Mouse (Mus musculus): ENCODE data around the gene Mindy4b-ps. TPM values are rescaled to one million over a fixed set of nuclear protein-coding genes. Genes with fewer than 3 reads are reported as not detected.
A peak's percentile ranks its signal among the peaks of the same experiment; 100 is the strongest.

The Mindy4b-ps gene
- total and polyA plus RNA-seq, 2 experiments from 2014 or later = 0.05 to 0.15 TPM

- no peak overlapping the region for H3K9ac ChIP-seq
- TF ChIP-seq CTCF (IDR thresholded peaks at IDR 0.05; ENCODE audit: low read depth) = no peak
- no peak overlapping the region for H3K27ac ChIP-seq (ENCODE audit: low read depth, low read length)
- H3K4me1 ChIP-seq (ENCODE audit: insufficient read depth) = no peaks in the 10 kb centered on the region
- no peaks in the 10 kb centered on the region for H3K27me3 ChIP-seq (ENCODE audit: insufficient read depth, low read length)
- no peak overlapping the region for H3K4me3 ChIP-seq (ENCODE audit: low read depth, low read length)
- ATAC-seq (no peak), DNase-seq (no peak)
- H3K4me2 ChIP-seq (ENCODE audit: low read depth) = no peak overlapping the region
- no peaks in the 10 kb centered on the region for H3K9me3 ChIP-seq (ENCODE audit: low read length)
- WGBS = 88% methylated on average over 5 of the region's 5 CpGs
- H3K36me3 ChIP-seq (ENCODE audit: insufficient read depth) = no peaks in the 10 kb centered on the region
Observed at GRCm38 (mm10) chr3:58831586-58831985, 9.5 kb upstream of the Mindy4b-ps start.

GRCm38 (mm10) chr3:58829926-58830325 is 7.8 kb upstream of the Mindy4b-ps start:
- Histone ChIP-seq H3K9me3 (ENCODE audit: low read length) (no peaks in the 10 kb centered on the region), H3K4me1 (ENCODE audit: insufficient read depth) (no peaks in the 10 kb centered on the region), H3K9ac (no peak overlapping the region), H3K27ac (ENCODE audit: low read depth, low read length) (no peak overlapping the region), H3K4me3 (ENCODE audit: low read depth, low read length) (no peak overlapping the region), H3K4me2 (ENCODE audit: low read depth) (no peak overlapping the region), H3K27me3 (ENCODE audit: insufficient read depth, low read length) (no peaks in the 10 kb centered on the region), H3K36me3 (ENCODE audit: insufficient read depth) (no peaks in the 10 kb centered on the region)
- no peak for TF ChIP-seq CTCF (IDR thresholded peaks at IDR 0.05; ENCODE audit: low read depth)
- WGBS = 94% methylated on average over 1 of the region's 1 CpGs
- DNase-seq (no peak), ATAC-seq (no peak)

GRCm38 (mm10) chr3:58828366-58829153 is 6.4 kb upstream of the Mindy4b-ps start:
- Histone ChIP-seq H3K9me3 (ENCODE audit: low read length) (no peaks in the 10 kb centered on the region), H3K9ac (no peak overlapping the region), H3K4me2 (ENCODE audit: low read depth) (no peak overlapping the region), H3K27me3 (ENCODE audit: insufficient read depth, low read length) (no peaks in the 10 kb centered on the region), H3K27ac (ENCODE audit: low read depth, low read length) (no peak overlapping the region), H3K4me3 (ENCODE audit: low read depth, low read length) (no peak overlapping the region), H3K4me1 (ENCODE audit: insufficient read depth) (no peaks in the 10 kb centered on the region), H3K36me3 (ENCODE audit: insufficient read depth) (no peaks in the 10 kb centered on the region)
- DNase-seq (no peak), ATAC-seq (no peak)
- WGBS = 85% methylated on average over 14 of the region's 14 CpGs
- no peak for TF ChIP-seq CTCF (IDR thresholded peaks at IDR 0.05; ENCODE audit: low read depth)

GRCm38 (mm10) chr3:58826266-58826665 is 4.2 kb upstream of the Mindy4b-ps start:
- H3K27me3 ChIP-seq (ENCODE audit: insufficient read depth, low read length) = no peaks in the 10 kb centered on the region
- H3K4me2 ChIP-seq (ENCODE audit: low read depth) = no peak overlapping the region
- H3K27ac ChIP-seq (ENCODE audit: low read depth, low read length) = no peak overlapping the region
- ATAC-seq = 0 out of 2 replicates have a peak, but pooled peaks have one; percentile 20
- no peaks in the 10 kb centered on the region for H3K4me1 ChIP-seq (ENCODE audit: insufficient read depth)
- H3K9ac ChIP-seq = no peak overlapping the region
- no peaks in the 10 kb centered on the region for H3K36me3 ChIP-seq (ENCODE audit: insufficient read depth)
- H3K9me3 ChIP-seq (ENCODE audit: low read length) = no peaks in the 10 kb centered on the region
- TF ChIP-seq CTCF (IDR thresholded peaks at IDR 0.05; ENCODE audit: low read depth) = no peak
- 16% methylated on average over 4 of the region's 4 CpGs for WGBS
- DNase-seq = no peak
- H3K4me3 ChIP-seq (ENCODE audit: low read depth, low read length) = no peak overlapping the region

- no peak overlapping the region for H3K4me2 ChIP-seq (ENCODE audit: low read depth)
- H3K36me3 ChIP-seq (ENCODE audit: insufficient read depth) = no peaks in the 10 kb centered on the region
- 27% methylated on average over 6 of the region's 6 CpGs for WGBS
- H3K27me3 ChIP-seq (ENCODE audit: insufficient read depth, low read length) = no peaks in the 10 kb centered on the region
- no peaks in the 10 kb centered on the region for H3K4me1 ChIP-seq (ENCODE audit: insufficient read depth)
- no peak for TF ChIP-seq CTCF (IDR thresholded peaks at IDR 0.05; ENCODE audit: low read depth)
- ATAC-seq (no peak), DNase-seq (peak; percentile 11)
- no peak overlapping the region for H3K9ac ChIP-seq
- H3K9me3 ChIP-seq (ENCODE audit: low read length) = no peaks in the 10 kb centered on the region
- no peak overlapping the region for H3K27ac ChIP-seq (ENCODE audit: low read depth, low read length)
- no peak overlapping the region for H3K4me3 ChIP-seq (ENCODE audit: low read depth, low read length)
Observed at GRCm38 (mm10) chr3:58817337-58817736, 4.8 kb downstream of the Mindy4b-ps start.

GRCm38 (mm10) chr3:58814191-58814590 is 7.9 kb downstream of the Mindy4b-ps start:
- Histone ChIP-seq H3K36me3 (ENCODE audit: insufficient read depth) (no peaks in the 10 kb centered on the region), H3K9ac (no peak overlapping the region), H3K4me2 (ENCODE audit: low read depth) (no peak overlapping the region), H3K4me1 (ENCODE audit: insufficient read depth) (no peaks in the 10 kb centered on the region), H3K27ac (ENCODE audit: low read depth, low read length) (no peak overlapping the region), H3K27me3 (ENCODE audit: insufficient read depth, low read length) (no peaks in the 10 kb centered on the region), H3K9me3 (ENCODE audit: low read length) (no peaks in the 10 kb centered on the region), H3K4me3 (ENCODE audit: low read depth, low read length) (no peak overlapping the region)
- TF ChIP-seq CTCF (IDR thresholded peaks at IDR 0.05; ENCODE audit: low read depth) = no peak
- ATAC-seq (no peak), DNase-seq (no peak)
- 68% methylated on average over 3 of the region's 3 CpGs for WGBS

- DNase-seq (no peak), ATAC-seq (0 out of 2 replicates have a peak, but pooled peaks have one; percentile 4)
- H3K4me2 ChIP-seq (ENCODE audit: low read depth) = no peak overlapping the region
- no peaks in the 10 kb centered on the region for H3K4me1 ChIP-seq (ENCODE audit: insufficient read depth)
- H3K36me3 ChIP-seq (ENCODE audit: insufficient read depth) = no peaks in the 10 kb centered on the region
- TF ChIP-seq CTCF (IDR thresholded peaks at IDR 0.05; ENCODE audit: low read depth) = no peak
- no peak overlapping the region for H3K27ac ChIP-seq (ENCODE audit: low read depth, low read length)
- H3K27me3 ChIP-seq (ENCODE audit: insufficient read depth, low read length) = no peaks in the 10 kb centered on the region
- H3K9me3 ChIP-seq (ENCODE audit: low read length) = no peaks in the 10 kb centered on the region
- WGBS = 70% methylated on average over 11 of the region's 11 CpGs
- H3K4me3 ChIP-seq (ENCODE audit: low read depth, low read length) = no peak overlapping the region
- H3K9ac ChIP-seq = no peak overlapping the region
Observed at GRCm38 (mm10) chr3:58810353-58810752, 11.8 kb downstream of the Mindy4b-ps start.

Measured in forebrain, postnatal 0 days (tissue).